Mouse (Mus musculus) layer of hippocampus, postnatal 14 days (tissue): ENCODE results near the gene Gchfr. TPM values are rescaled to one million over a fixed set of nuclear protein-coding genes. Genes with fewer than 3 reads are reported as not detected.

Experiments used
- DNase-seq, 2 experiments: peaks; one replicate each; pipeline ENCODE4 v3.0.0; 2021 to 2022; ENCODE audit warnings: low spot score in 2 of 2, mixed read lengths in 1 of 2
- long read RNA-seq, 2 experiments: library from polyadenylated mRNA; stranded (forward); transcript quantifications; one replicate each; pipeline ENCODE4 v2.0.0; 2021
- total RNA-seq, 2 experiments: library from RNA; stranded (reverse); gene quantifications; 2 replicates each; pipeline ENCODE4 v1.2.3; 2021

The Gchfr gene
- total RNA-seq, result not detected
- long read RNA-seq, experiment 1, result 0 reads
- long read RNA-seq, experiment 2, result 0 reads

DNA sequence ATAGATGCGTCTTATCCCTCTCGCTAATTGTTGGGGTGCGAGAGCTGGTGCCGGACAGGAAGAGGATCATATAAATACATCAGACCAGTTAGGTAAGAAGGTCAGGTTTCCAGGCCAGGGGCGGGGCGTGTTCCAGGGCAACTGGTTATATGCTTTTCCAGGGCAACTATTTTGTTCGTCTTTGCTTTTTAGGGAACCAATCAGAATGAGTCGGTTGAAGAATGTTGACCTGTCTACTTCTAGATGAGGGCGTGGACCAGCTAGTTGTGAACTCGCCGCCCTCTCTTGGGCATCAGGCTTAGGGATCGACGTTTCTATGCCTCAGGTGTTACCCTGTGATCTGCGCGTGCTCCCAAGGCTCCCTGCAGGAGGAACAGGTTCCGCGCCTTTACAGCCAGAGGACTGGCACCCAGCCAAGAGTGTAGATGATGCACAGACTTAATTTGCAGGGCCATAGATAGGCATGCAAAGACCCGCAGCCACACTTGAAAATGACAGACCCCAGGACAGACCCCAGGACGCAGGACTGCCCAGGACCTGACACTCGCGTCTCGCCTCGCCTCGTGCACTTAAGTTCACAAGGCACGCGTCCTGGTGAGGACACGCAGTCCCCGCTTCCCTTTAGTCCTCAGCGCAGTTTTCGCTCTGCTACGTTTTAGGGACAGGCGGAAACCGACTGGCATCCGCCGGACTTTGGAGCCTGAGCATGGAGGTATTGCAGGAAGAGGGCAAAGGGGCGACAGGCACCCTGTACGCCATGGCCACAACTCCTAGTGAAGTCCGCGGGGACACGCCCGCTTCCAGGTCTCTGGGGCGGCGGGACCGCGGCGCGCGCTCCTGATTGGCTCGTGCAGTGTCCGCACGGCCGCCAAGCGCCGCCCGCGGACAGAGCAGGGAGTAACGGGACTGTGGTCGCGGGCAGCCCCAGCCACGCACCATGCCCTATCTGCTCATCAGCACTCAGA is at the start of gene Gchfr:
Gchfr (plus strand) TSS at position 873 of the 965 bp plus-strand sequence.
- peak in 1 of 2 experiments; percentile 13 for DNase-seq

DNA sequence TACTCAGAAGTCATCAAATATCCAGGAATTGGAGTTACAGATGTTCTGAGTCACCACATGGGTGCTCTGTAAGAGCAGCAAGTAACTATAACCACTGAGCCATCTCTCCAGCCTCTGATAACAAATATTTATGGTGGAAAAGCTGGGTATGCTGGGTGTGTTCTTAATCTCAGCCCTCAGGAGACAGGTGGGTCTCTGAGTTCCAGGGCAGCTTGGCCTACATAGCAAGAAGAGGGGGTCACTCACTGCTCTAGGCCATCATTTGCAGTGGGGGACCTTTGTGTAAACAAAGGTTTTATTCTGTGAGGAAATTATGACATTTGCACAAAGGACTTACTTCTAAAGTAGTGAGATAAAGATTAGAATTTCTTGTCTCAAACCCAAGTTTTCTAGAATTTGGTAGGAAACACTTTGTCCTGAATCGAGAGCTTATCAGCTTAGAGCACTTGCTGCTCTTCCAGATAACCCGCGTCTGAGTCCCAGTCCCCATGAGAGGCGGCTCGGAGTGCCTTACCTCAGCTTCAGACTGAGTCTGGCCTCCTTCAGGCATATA is 31.2 kb upstream of the Gchfr start:
- DNase-seq, result no peak

DNA sequence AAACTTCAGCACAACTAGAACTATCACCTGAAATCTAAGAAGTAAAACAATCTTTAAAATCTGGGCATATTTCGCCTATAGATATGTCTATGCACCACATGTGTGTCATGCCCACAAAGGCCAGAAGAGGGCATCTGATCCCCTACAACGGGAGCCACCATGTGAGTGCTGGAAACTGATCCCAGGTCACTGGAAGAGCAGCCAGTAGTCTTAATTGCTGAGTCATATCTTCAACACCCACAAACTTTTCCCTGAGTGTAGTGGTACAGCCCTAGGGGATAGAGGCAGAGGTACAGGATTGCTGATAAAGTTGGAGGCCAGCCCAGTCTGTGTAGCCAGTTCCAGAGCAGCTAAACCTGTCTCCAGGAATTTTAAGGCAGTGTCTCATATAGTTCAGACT is 22.4 kb upstream of the Gchfr start:
- DNase-seq, result no peak

DNA sequence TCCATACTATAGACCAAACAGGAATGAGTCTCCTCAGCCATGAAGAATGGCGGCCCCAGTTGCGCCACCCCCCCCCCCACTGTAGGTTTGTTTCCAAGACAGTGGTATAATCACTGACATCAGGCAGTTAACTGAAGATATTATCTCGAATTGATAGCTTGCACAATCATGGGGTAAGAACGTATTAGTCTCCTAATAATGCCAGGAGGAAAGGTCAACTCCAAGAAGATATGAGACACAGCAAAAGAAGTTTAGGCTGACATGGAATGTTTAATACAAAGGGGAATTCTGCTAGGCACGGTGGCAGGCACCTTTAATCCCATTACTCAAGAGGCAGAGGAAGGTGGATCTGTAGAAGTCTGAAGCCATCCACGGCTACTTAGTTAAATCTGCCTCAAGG is 21.1 kb upstream of the Gchfr start:
- DNase-seq, result no peak

DNA sequence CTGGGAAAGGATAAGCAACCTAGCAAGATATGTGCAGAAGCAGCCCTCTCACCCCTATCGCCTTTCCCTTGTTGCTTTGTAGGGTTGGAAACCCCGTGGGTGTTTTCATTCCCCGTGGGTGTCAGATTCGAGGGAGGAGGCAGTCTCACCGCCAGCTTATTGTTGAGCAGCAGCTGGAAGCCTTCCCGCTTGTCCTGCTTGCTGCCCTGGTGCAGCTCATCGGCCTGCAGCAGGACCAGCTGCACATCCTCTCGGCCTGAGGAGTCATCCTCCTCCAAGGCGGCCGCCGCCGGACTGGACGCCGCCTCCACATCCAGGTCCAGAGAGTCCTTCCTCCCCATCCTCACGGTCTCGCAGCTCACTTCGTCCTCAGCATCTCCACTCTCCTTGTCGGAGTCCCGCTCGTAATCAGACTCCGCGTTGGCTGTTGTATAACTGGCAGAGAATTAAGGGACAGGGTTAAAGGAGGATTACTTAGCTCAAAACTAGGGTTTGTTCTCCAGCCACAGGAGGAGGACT is 20.4 kb upstream of the Gchfr start:
- DNase-seq, result no peak

DNA sequence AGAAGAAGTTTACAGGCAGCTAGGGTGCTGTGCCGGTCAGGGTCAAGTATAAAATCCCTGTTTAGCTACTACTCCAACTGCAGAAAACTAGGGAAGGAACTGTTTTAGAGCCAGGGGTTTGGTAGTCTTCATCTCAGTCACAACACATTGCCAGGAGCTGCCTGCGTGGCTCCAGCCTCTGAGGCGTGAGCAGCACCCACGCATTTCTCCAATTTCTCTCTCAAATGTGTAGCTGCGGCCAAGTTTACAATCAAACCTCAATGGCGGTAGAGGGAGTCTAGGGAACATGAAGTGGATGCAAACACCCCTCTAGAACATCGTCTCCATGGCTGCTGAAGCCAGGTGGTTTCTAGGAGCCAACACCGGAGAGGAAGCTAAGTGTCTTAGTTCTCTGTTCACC is 19.8 kb upstream of the Gchfr start:
- DNase-seq, result no peak

DNA sequence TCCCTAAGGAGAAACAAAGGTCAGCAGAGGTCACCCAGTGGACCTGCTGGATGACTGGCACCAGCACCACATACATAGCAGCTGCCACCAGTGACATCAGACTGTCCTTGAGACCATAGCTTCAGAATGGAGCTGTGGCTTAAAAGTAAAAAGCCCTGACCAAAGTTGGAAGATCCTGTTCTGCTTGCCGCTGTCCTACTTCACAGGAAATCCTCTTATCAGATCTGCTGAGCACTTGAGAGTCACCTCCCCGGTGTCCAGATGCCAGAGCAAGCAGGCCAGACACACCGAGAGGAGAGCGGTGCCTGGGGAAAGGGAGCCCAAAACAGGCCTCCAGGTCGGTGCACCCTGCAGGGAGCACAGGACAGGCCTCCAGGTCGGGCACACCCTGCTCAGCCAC is 15.3 kb upstream of the Gchfr start:
- no peak for DNase-seq

DNA sequence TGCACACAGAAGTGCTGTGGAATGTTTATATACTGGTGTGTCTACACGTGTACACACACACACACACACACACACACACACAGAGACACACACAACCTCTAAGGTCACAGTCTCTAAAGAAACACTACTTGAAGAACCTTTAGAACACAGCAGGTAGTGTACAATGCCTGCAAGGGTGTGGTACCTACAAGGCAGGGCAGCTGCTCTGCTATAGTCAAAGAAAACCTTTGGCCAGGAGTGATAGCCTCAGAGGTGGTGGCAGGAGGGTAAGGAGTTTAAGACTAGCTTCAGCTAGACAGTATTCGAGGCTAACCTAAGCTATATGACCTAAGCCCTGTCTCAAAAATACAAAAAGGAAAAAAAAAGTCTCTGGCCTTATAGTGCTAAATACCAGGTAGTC is 12.9 kb upstream of the Gchfr start:
- no peak for DNase-seq

DNA sequence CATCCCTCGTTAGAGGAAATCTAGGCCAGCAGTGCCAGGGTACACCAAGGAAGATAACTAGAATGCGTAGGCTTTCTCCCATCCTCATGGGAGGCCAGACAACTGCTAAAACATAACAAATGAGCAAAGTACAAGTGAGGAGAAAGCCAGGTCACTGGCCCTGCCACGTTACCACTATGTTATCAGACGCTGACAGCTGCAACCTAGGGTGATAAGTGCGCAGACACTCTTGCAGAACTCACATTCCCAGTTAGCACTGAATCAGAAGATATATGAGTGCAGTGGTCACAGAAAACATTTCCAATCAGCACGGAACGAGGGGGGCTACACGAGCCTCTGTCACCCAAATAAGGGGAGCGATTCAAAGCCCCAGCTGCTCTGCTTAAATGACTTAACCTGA is 12.2 kb upstream of the Gchfr start:
- no peak for DNase-seq

DNA sequence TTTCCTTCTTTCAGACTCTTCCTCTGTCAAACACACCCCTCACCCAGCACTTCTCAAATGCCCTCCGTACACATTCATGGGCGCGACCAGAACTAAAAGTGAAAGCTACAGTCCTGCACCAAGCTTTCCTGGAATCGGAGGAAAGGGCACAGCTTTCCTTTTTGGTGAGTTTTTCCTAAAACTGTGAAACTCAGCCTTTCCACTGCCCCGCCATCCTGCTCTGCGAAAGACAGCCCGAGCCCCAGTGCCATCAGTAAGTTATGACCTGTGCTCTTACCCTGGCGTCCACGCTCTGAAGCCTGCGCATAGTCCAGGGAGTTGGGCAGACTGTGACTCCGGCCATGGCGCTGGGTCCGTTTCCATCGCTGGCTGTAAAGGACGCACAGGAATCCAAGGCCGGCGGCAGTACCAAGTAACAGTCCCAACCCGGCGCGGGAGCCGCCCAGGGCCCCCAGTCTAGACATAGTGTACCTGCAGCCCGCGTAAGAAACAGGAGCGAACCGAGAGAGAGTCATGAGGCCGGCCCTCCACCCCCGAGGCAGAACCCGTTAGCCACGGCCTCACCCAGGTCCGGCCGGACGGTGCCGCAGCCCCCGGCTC is 11.4 kb upstream of the Gchfr start:
- peak in 1 of 2 experiments; percentile 28 for DNase-seq

DNA sequence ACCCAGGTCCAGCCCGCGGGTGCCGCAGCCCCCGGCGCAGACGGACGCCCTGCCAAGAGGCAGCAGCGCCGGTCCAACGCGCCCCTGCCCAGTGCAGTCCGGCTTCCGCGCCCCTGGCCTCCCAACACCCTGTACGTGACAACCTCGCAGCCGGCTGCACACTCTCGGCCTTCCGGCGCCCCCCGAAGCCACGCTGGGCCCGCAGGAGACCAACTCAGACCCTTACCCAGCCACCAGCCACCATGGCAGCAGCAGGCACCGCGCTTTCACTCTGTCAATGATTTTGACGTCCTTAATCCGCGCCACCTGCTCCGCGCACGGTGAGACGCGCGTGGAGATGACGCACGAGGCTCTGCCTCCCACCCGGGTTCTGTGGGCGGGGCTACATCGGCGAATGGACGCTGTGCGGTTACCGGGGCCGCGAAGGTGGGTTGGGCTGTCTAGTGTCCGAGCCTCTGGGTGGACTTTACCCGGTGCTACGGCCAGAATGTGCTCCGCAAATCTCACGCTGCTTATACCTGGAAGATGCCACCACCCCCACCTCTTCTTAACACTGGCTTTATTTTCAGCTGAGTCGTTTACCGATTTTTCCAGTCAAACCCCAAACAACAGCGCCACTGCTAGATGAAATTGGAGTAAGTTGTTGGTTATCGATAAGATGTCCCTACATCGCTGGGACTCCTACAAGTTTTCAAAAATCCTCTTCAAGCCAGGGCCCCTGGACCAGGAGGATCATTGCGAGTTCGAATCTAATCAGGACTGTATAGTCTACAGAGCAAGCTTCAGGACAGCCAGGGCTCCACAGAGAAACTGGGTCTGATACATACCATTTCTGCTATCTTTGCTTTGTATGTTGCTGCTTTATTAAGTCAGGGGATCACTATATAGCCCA is 10.6 kb upstream of the Gchfr start, which contains the start of gene Rmdn3:
Rmdn3 (minus strand) TSS at position 354 of the 892 bp plus-strand sequence.
- peak; percentile 94 to 97 for DNase-seq

DNA sequence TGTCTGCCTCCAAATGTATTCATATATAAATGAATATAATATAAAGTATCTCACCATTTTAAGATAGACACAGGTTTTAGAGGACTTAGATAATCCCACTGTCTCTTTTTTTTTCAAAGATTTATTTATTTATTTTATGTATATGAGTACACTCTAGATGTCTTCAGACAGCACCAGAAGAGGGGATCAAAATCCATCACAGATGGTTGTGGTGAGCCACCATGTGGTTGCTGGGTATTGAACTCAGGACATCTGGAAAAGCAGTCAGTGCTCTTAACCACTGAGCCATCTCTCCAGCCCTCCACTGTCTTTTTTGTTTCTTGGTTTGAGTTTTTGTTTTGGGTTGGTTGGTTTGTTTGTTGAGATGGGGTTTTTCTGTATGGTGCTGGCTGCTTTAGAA is 9.7 kb upstream of the Gchfr start:
- no peak for DNase-seq

DNA sequence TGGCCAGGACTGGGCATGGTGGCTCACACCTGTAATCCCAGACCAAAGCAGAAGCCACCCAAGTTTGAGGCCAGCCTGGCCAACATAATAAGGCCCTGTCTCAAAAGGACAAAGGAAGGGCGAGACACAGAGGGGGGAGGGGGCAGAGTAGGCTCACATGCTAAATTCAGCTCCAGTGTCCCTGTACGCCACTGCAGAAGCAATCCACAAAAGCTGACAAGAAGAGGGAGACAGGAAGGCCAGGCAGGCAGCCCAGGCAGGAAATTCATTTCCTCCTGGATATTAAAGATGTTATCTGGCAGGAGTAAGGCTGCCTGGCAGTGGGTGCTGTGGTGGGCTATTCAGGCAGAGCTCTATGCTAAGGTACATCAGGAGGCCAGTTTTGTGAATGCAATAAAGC is 6.3 kb upstream of the Gchfr start:
- no peak for DNase-seq

DNA sequence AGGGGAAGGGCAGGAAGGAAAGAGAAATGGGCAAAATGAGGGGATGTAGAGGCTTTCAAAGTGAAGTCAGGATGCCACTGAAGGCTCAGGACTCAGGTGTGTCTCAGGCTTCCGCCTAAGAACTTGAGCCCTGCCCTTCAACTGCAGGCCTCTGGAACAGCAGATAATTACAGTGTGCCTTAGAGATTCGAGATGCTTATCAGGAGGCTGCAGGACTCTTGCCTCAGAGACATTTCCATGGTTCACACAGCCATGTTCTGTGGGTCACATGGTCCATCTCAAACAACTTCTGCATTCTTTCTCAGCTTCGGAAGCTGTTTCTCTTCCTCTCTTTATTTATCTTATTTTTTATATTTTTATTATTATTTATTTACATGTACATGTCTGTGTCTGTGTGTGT is 4.4 kb upstream of the Gchfr start:
- no peak for DNase-seq

DNA sequence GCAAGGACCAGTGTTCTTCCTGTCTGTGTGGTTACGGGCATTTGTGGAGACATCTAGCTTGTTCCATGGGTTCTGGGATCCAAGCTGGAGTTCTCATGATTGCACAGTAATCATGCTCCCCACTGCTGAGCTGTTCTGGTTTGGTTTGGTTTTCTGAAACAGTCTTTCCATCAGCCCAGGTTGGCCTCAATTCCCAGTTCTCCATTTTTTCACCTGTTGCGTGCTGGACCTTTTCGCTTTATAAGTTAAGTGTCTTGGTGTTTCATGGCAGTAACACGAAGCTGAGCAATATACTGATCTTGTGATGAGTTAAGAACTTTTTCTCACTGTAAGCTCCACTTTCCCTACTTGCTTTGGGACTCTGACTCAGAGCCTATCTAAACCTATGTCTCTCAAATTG is 3.6 kb upstream of the Gchfr start:
- DNase-seq, result no peak

DNA sequence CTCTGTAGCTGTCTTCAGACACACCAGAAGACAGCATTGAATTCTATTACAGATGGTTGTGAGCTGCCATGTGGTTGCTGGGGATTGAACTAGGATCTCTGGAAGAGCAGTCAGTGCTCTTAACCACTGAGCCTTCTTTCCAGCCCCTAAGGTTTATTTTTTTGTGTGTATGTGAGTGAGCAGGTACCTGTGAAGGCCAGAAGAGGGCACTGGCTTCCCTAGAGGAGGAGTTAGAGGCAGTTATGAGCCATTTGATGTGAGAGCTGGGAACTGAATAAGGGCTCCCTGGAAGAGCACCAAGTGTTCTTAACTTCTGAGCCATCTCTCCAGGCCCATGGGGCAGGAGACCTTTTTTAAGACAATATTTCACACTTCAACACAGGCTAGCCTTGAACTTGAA is 2.2 kb upstream of the Gchfr start:
- DNase-seq, result no peak

DNA sequence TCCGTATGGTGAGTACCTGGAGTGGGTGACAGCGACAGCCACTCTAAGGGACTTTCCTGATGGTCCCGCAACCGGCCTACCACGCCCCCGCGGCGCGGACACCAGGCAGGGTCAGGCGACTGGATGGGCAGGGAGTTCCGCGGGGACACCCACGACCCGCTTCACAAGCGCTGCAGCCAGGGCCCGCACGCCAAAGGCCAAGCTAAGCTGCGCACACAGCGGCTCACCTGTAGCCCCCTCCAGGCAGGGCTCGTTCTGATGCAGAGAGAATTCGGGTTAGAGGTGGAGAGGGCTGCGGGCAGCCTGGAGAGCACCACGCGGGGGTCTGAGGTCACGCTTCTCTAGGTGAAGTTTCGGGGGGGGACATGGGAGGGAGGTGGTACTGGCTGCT is 288 bp downstream of the Gchfr start:
- no peak for DNase-seq

DNA sequence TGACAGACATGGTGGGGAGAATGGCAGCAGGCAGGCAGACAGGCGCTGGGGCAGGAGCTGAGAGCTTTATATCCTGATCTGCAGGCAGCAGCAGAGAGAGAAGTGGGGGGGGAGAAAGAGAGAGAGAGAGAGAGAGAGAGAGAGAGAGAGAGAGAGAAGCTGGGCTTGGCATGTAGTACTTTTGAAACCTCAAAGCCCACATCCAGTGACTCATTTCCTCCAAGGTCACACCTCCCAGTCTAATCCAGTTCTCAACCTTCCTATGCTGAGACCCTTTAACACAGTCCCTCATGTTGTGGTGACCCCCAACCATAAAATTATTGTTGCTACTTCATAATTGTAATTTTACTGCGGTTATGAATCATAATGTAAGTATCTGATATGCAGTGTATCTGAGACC is 2.7 kb downstream of the Gchfr start:
- DNase-seq, result no peak

DNA sequence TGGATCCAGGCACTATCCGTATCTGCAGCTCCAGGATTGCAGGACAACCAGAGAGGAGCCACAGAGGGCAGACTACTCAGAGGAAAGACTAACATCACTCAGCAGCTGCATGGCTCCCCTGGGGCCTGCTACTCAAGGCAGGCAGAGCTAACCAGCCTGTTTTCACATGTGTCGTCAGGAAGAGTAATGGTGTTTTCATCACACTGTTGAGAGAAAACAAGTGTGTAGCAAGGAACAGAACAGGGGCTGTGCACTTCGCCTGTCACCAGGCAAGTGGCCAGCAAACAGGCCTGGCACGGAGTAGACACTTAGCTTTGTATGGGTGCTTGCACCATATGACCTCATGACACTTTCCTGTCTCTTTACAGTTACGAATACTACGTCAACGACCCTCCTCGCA is 4.0 kb downstream of the Gchfr start:
- DNase-seq, result no peak

DNA sequence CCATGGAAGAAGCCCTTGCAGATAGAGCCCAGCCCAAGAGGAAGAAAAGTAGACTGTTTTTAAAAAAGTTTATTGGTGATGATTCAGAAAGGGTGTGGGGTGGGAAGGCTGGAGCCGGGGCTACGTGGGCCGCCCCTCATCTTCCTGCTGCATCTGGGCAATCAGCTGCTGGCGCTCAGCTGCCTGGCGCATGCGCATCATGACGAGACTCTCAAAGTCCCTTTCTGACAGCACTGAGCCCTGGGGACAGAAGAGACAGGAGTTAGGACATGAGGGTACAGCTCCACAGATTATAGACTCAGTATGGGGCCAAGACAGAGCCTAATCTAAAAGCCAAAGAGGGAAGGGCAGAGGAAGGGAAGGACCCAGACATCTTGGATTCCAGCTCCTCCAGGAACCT is 4.9 kb downstream of the Gchfr start:
- DNase-seq, result no peak
